Mouse (Mus musculus): Measurements from ENCODE around the gene Themis2.
"Not testable (repeated sequence)": the region's sequence is repeated elsewhere in the genome, so short reads cannot be mapped to it uniquely, and the experiment has no call there.

The Themis2 gene

GRCm38 (mm10) chr4:132799845-132800244, 3.7 kb upstream of the Themis2 start:
- DNase-seq (ENCODE audit: low spot score), result no peak

DNA sequence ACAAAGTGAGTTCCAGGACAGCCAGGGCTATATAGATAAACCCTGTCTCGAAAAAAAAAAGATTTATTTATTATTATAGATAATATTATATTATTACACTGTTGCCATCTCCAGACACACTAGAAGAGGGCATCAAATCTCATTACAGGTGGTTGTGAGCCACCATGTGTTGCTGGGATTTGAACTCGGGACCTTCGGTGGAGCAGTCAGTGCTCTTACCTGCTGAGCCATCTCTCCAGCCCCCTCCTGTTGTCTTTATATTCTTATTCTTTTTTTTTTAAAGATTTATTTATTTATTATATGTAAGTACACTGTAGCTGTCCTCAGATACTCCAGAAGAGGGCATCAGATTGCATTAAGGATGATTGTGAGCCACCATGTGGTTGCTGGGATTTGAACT, 2.5 kb upstream of the Themis2 start:
- not testable (repeated sequence) for DNase-seq (ENCODE audit: low spot score)

DNA sequence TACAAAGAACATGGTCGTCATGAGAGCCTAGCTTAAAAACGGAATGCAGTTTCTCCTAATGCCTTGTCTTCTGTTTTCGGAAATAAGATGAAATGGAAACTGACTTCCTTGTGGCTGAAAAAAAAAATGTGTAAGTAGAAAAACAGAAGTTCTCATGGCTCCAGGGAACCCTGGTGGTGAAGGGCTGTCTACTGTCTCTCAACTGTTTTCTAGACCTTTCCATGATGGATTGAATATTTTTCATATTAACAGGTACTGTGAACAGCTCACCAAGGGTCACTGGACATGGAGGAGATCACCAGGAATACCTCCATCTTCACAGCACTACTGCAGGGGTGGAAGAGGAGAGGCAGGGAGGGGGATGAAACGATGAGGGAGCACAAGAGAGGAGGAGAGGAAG, 1.8 kb upstream of the Themis2 start:
- DNase-seq (ENCODE audit: low spot score), result no peak

GRCm38 (mm10) chr4:132797461-132797860, 1.3 kb upstream of the Themis2 start:
- no peak for DNase-seq (ENCODE audit: low spot score)

DNA sequence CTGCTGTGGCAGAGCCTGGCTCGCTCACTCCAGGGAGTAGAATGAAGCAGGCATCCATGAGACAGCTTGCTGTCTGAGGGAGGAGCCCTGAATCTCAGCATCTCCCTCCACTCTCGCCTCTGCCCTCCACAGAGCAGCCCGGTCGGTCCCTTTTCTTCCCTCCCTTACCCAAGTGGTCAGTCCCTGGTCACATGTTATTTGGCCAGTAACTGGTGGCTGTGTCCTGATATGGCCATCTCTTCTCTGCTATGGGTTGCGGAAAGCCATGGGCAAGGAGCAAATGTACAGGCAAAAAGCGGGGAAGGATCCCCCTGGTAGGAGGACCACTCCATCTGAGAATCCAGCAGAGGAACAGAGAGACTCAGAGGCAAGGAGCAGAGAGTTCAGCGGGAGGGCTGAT, 1.0 kb downstream of the Themis2 start:
- no peak for DNase-seq (ENCODE audit: low spot score)

DNA sequence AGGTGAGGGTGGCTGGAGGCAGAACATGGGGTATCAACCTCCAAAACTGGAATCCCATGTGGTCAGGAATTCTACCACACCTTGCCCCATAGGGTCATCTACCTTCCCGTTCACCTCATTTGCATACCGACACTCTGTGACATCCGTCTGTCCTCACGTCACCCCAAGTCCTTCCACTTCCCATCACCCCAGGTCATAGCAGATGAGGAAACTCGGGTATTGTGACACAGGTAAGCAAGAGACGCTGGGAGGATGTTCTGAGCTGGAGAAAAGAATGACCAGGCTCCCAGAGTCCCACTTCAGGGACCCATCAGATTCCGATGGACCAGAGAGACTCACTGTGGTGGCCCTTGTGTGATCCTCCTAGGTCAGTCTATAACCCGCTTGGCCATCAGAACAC, 1.4 kb downstream of the Themis2 start:
- DNase-seq (ENCODE audit: low spot score), result peak; percentile 69

DNA sequence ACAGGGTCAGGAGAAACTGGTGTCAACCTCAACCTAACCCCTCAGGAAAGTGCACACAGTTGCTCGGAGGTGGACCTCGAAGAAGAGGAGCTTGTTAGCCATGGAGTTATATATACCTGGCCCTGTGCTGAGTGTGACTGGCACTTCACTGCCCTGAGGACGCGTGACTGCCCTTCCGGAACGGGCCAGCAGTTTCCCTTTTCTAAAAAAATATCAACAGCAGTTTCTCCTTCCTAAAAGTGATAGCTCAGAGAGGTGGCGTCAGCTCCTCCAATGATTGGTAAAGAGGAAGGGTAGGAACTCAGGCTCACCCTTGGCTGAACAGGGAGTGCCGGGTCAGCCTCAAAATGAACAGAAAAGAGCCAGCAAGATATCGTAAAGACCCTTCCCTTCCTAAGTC, 2.2 kb downstream of the Themis2 start:
- peak; percentile 44 for DNase-seq (ENCODE audit: low spot score)

- DNase-seq (ENCODE audit: low spot score), result not testable (repeated sequence)
Observed at GRCm38 (mm10) chr4:132793322-132794004, 2.7 kb downstream of the Themis2 start.

DNA sequence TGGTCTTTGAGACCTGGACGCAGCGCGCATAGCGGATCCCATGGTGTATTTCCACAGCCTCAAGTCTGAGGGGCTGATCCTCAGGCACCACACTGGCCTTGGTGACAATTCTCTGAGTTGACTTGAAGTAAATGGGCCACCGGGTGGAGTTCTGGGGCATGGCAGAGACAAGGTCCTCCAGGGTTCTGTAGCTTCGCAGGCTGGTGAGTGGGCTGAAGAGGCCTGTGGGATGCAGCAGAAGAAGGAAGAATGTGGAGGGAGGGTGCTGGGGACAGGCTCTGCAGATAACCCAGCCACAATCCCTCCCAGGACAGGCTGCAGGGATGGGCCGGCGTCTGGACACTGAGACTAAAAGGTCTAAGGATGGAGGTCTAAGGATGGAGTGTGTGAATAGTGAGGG, 6.5 kb downstream of the Themis2 start:
- DNase-seq (ENCODE audit: low spot score), result no peak

DNA sequence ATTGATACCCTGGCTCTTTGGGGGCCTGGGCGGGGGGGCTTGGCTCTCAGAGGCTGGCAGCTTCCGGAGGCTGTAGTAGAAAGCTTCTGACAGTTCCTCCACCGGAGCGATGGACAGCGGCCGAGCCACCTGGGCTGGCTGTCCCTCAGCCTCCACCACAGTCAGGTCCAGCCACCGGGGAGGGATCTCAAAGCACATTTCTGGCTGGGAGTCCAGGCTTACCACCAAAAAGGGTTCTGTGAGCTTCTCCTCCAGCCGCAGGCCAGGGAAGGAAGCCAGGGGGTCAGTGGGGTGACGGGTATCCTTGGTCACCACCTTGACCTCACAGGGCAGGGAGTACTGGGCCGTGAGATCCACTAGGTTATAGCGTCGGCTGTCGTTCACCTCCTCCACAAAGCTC, 11.0 kb downstream of the Themis2 start:
- no peak for DNase-seq (ENCODE audit: low spot score)

- no peak for DNase-seq (ENCODE audit: low spot score)
Observed at GRCm38 (mm10) chr4:132783732-132784131, 12.5 kb downstream of the Themis2 start.

- peak; percentile 58 for DNase-seq (ENCODE audit: low spot score)
Observed at GRCm38 (mm10) chr4:132780288-132780687, 15.9 kb downstream of the Themis2 start.

- DNase-seq (ENCODE audit: low spot score), result no peak
Observed at GRCm38 (mm10) chr4:132778562-132779201, 17.5 kb downstream of the Themis2 start.

GRCm38 (mm10) chr4:132776764-132777163, 19.4 kb downstream of the Themis2 start:
- DNase-seq (ENCODE audit: low spot score), result peak; percentile 65

GRCm38 (mm10) chr4:132774905-132775304, 21.3 kb downstream of the Themis2 start:
- DNase-seq (ENCODE audit: low spot score), result no peak

DNA sequence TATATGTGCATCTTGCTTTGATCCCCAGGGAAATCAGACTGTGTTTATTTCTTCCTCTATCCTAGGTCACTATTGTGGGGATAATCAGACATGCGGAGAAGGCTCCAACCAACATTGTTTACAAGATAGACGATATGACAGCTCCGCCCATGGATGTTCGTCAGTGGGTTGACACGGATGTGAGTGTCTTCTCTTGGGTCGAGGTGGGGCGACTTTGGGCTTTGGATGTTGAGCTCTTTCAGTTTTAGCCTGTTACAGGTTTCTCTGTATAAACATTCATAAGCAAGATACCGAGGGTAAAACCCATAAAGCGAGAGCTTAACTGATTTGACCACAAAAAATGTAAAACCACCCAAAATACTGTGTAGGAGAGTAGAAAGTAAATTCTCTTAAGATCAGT, 24.4 kb downstream of the Themis2 start:
- DNase-seq (ENCODE audit: low spot score), result no peak

- DNase-seq (ENCODE audit: low spot score), result peak; percentile 100
Observed at GRCm38 (mm10) chr4:132767914-132768876, 28.0 kb downstream of the Themis2 start, which contains the start of gene Rpa2. Gene Rpa2, plus strand, starts transcription at chr4:132768332.

DNA sequence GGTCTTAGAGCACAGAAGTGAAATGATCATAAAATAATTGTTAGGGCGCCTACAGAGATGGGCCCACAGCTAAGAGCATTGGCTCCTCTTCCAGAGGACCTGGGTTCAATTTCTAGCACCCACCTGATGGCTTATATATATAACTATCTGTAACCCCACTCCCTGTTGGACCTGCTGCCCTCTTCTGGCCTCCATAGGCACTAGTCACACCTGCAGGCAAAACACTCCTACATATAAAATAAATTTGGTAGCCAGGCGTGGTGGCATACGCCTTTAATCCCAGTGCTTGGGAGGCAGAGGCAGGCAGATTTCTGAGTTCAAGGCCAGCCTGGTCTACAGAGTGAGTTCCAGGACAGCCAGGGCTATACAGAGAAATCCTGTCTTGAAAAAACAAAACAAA, 33.1 kb downstream of the Themis2 start:
- DNase-seq (ENCODE audit: low spot score), result not testable (repeated sequence)

DNA sequence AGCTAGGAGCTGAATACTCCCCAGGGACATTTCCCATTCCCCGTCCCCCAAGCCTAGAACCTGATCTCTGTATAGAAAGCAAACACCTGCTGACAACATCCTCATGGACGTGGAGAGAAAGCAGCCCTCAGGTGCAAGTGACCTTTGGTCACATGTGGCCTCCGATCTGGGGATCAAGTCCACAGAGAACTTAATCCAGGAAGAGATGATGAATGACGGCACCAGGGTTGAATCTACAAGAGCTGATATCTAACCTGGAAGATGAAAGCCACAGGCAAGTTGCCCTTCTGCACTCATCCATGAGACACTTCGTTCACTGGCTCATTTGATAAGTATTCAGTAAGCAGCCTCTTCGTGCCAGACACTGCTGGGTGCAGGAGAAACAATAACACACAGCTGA, 33.6 kb downstream of the Themis2 start:
- no peak for DNase-seq (ENCODE audit: low spot score)

GRCm38 (mm10) chr4:132760296-132760695, 35.9 kb downstream of the Themis2 start:
- no peak for DNase-seq (ENCODE audit: low spot score)

GRCm38 (mm10) chr4:132757633-132758351, 38.4 kb downstream of the Themis2 start:
- no peak for DNase-seq (ENCODE audit: low spot score)

GRCm38 (mm10) chr4:132756974-132757373, 39.2 kb downstream of the Themis2 start, which contains the start of gene Smpdl3b:
Gene Smpdl3b, minus strand, starts transcription at chr4:132757252.
- peak; percentile 80 for DNase-seq (ENCODE audit: low spot score)
